Mouse (Mus musculus): ENCODE results near the gene Tenm2.

DNA sequence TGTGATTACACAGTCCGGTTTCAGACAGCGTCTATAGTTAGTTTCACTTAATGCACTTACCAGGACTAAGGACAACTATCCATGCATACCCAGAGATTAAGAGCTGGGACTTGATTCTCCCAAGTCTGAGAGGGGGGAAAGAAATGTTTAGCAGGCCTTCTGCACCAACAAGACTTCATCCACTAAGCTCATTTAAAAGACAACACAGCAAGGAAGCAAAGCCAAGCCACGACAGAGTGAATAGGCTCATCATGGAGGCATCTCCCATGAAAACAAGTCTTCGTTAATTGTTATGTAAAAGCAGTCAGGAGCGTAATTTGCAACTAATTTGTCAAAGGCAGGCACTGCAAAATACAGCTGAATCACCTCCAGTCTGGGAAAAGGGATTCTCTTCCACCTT, 682.5 kb downstream of the Tenm2 start:
- no peak for TF ChIP-seq POLR2A (IDR thresholded peaks at IDR 0.05; ENCODE audit: insufficient read depth, low read depth, low read length)
- no peak for TF ChIP-seq CTCF (IDR thresholded peaks at IDR 0.05)
- no peak for TF ChIP-seq EP300 (IDR thresholded peaks at IDR 0.05; ENCODE audit: insufficient read depth, low read depth, low read length)
